Mouse (Mus musculus) ES-E14 (cell line): ENCODE measurements at regions not wholly inside any gene's neighbourhood (a gene's known extent, or its start where the extent isn't known, plus 50 kb on each side); places are given as distances from the start of the nearest gene placed in this dataset.

Source experiments
- DNase-seq: peaks from one replicate; pipeline ENCODE4 v3.0.0-alpha.2; 2013; ENCODE audit warnings: low read depth, low spot score
- H3K27ac ChIP-seq: 2 replicates; pipeline ENCODE4 v1.5.1; 2012; ENCODE audit warnings: low read depth, mild to moderate bottlenecking, low read length, moderate library complexity, mixed read lengths; ENCODE audit not compliant: poor library complexity, insufficient read depth, severe bottlenecking
- H3K36me3 ChIP-seq: 2 replicates; pipeline ENCODE4 v1.6.1; 2012; ENCODE audit warnings: mild to moderate bottlenecking, low read length, moderate library complexity, mixed read lengths; ENCODE audit not compliant: control insufficient read depth, poor library complexity, insufficient read depth, severe bottlenecking
- H3K4me1 ChIP-seq, 2 experiments: fragments of 150-350 bp in 1 of 2; sonication (generic) in 1 of 2; 2 replicates each; pipeline ENCODE4 v1.6.1; 2012; ENCODE audit warnings: low read length in 2 of 2, mild to moderate bottlenecking in 1 of 2, mixed read lengths in 1 of 2; ENCODE audit not compliant: control insufficient read depth in 2 of 2, insufficient read depth in 2 of 2, poor library complexity in 1 of 2
- H3K4me3 ChIP-seq, 2 experiments: fragments of 150-350 bp in 1 of 2; sonication (generic) in 1 of 2; 2 replicates each; pipeline ENCODE4 v1.5.1; 2012; ENCODE audit warnings: low read length in 2 of 2, low read depth in 1 of 2, mild to moderate bottlenecking in 1 of 2, mixed read lengths in 1 of 2; ENCODE audit not compliant: insufficient read depth in 1 of 2, poor library complexity in 1 of 2, severe bottlenecking in 1 of 2
- H3K9ac ChIP-seq: 2 replicates; pipeline ENCODE4 v1.6.1; 2012; ENCODE audit warnings: low read depth, mild to moderate bottlenecking, low read length, mixed read lengths; ENCODE audit not compliant: poor library complexity, insufficient read depth, severe bottlenecking
- H3K9me3 ChIP-seq: fragments of 150-350 bp; sonication (generic); 2 replicates; pipeline ENCODE4 v1.6.1; 2012; ENCODE audit warnings: low read depth, mild to moderate bottlenecking, low read length; ENCODE audit not compliant: control insufficient read depth, insufficient read depth
- CHD2 ChIP-seq: IDR thresholded peaks from 2 replicates; pipeline ENCODE4 v1.6.1; 2014; ENCODE audit warnings: mild to moderate bottlenecking, low read depth, low read length, inconsistent platforms
- HCFC1 ChIP-seq: IDR thresholded peaks from 2 replicates; pipeline ENCODE4 v1.6.1; 2012; ENCODE audit warnings: low read length, inconsistent platforms, borderline replicate concordance; ENCODE audit not compliant: insufficient read depth
- MAFK ChIP-seq: IDR thresholded peaks from 2 replicates; pipeline ENCODE4 v1.6.1; 2014; ENCODE audit warnings: mild to moderate bottlenecking, low read depth, low read length, inconsistent platforms; ENCODE audit not compliant: insufficient read depth
- ZC3H11A ChIP-seq: IDR thresholded peaks from 2 replicates; pipeline ENCODE4 v1.6.1; 2012; ENCODE audit warnings: low read depth, mild to moderate bottlenecking, inconsistent platforms, low read length, borderline replicate concordance
- ZNF384 ChIP-seq: IDR thresholded peaks from 2 replicates; pipeline ENCODE4 v1.6.1; 2012; ENCODE audit warnings: low read depth, low read length, inconsistent platforms
- in situ Hi-C, 2 experiments: fragments of 600-800 bp; cut with MboI; formaldehyde crosslinking; loops; one replicate each; pipeline ENCODE4 v1.15.1; 2025; ENCODE audit warnings: low sequenced_read_pairs in 2 of 2, inconsistent platforms in 1 of 2; ENCODE audit not compliant: unreplicated experiment in 2 of 2

DNA sequence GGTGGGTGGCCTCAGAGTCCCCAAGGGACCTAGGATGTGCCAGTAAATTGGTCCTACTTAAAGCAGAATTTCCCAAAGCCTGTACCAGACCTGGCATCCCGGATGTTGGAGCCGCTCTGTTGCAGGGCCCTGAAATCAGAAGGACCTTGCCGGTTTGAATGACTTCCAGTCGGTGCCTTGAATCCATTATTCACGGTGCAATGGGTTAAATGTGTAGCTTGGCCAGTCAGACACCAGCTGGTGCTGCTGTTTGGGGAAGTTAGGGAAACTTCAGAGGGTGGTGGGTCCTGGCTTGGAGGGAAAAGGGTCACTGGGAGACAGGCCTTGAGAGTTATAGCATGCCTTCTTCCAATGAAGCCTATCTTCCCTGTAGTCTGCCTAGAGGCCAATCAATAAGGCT lies 135.5 kb upstream of the Tbx3 start:
- Histone ChIP-seq H3K27ac (no peak overlapping the region), H3K4me1 (no peaks in the 10 kb centered on the region), H3K9ac (no peak overlapping the region), H3K9me3 (no peaks in the 10 kb centered on the region), H3K36me3 (no peaks in the 10 kb centered on the region), H3K4me3 (no peak overlapping the region)
- DNase-seq: no peak
- in situ Hi-C loops: no loop called here
- no peak for TF ChIP-seq ZC3H11A
- TF ChIP-seq MAFK: no peak
- TF ChIP-seq HCFC1: no peak
- no peak for TF ChIP-seq ZNF384
- TF ChIP-seq CHD2: no peak

DNA sequence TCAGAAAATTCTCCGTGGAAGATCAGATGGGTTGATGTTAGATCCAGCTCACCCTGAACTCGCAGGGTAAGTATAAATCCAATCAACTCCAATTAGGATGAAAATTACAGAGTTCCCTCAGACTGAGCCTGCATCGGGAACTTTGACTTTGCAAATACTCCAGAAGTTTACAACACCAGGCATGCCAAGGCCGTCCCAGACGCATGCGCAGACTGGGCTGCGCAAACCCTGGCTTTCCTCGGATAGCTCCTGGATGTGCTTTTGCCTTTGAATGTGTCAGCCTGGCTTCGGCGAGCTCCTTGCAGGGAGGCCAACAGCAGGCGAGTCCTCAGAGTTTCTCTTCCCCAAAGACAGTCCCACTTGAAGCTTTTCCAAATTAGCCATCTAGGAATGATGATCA lies 127.6 kb upstream of the Tbx3 start:
- Histone ChIP-seq H3K9ac (no peak overlapping the region), H3K27ac (no peak overlapping the region), H3K4me3 (no peak overlapping the region), H3K36me3 (no peaks in the 10 kb centered on the region), H3K4me1 (no peaks in the 10 kb centered on the region), H3K9me3 (no peaks in the 10 kb centered on the region)
- TF ChIP-seq ZC3H11A (no peak), ZNF384 (no peak), CHD2 (no peak), HCFC1 (no peak)
- DNase-seq: no peak
- in situ Hi-C loops: no loop called here

DNA sequence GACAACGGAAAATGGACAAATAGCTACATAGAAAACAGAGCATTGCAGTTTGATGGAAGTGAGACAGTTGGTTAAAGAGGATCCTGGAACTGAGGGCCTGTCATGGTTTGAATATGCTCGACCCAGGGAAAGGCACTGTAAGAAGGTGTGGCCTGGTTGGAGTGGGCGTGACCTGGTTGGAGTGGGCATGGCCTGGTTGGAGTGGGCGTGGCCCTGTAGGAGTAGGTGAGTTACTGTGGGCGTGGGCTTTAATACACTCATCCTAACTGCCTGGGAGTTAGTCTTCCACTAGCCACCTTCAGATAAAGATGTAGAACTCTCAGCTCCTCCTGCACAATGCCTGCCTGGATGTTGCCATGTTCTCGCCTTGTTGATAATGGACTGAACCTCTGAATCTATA lies 126.8 kb upstream of the Tbx3 start:
- TF ChIP-seq CHD2: no peak
- no peak for TF ChIP-seq ZNF384
- no peak for TF ChIP-seq HCFC1
- TF ChIP-seq MAFK: no peak
- TF ChIP-seq ZC3H11A: no peak
- peak; percentile 49 for DNase-seq
- in situ Hi-C loops: no loop called here

DNA sequence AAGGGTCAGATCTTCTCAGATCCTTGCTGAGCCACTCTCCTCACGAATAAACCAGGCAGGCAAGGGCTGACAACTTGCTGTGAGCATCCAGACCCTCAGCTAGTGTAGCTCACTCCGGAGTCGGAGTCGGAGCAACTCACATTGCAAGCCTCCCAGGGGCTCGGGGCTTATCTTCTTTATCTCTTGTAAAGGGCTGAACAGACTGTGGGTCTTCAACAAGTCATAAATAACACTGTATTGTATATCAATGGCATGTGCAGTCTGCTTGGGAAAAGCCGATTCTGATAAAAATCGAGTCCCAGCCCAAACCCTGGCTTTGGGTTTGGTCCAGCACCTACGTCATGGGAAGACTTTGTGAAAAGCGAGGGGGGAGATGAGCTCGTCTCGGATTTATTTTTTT lies 125.8 kb upstream of the Tbx3 start:
- H3K4me1 ChIP-seq: no peaks in the 10 kb centered on the region
- no peak for DNase-seq
- H3K27ac ChIP-seq: no peak overlapping the region
- H3K9me3 ChIP-seq: no peaks in the 10 kb centered on the region
- in situ Hi-C loops: no loop called here
- no peak overlapping the region for H3K9ac ChIP-seq
- TF ChIP-seq ZNF384: no peak
- no peak overlapping the region for H3K4me3 ChIP-seq
- no peaks in the 10 kb centered on the region for H3K36me3 ChIP-seq

More for the DNA sequence above, 126.8 kb upstream of the Tbx3 start:
- H3K4me1 ChIP-seq: no peaks in the 10 kb centered on the region
- H3K27ac ChIP-seq: no peak overlapping the region
- H3K36me3 ChIP-seq: no peaks in the 10 kb centered on the region
- no peak overlapping the region for H3K4me3 ChIP-seq
- no peak overlapping the region for H3K9ac ChIP-seq
- H3K9me3 ChIP-seq: no peaks in the 10 kb centered on the region

DNA sequence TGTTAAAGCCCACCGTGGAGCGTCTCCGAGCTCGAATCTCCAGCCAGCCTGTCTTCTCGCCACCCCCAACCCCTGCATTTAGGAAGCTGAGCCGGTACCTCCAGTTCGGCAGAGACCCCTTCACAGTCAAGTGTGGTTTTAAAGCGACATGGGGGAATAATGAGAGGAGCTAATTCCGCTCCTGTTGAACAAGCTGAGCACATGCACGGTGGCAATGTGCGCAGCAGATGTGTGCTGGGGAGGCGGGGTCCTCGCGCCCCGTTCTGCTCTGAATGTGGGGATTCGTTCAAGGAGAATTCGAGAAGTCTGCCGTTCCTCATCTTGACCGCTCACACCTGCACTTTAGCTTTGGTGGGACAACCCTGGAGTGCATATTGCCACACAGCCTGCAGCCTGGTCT lies 123.4 kb upstream of the Tbx3 start:
- TF ChIP-seq CHD2 (no peak), HCFC1 (no peak), MAFK (no peak), ZC3H11A (no peak), ZNF384 (no peak)
- Histone ChIP-seq H3K4me3 (no peak overlapping the region), H3K36me3 (no peaks in the 10 kb centered on the region), H3K27ac (no peak overlapping the region), H3K9me3 (no peaks in the 10 kb centered on the region), H3K9ac (no peak overlapping the region), H3K4me1 (no peaks in the 10 kb centered on the region)
- in situ Hi-C loops: no loop called here
- DNase-seq: no peak
